Mouse (Mus musculus): Measurements from ENCODE around the gene Olfr455.

Olfr455 gene

DNA sequence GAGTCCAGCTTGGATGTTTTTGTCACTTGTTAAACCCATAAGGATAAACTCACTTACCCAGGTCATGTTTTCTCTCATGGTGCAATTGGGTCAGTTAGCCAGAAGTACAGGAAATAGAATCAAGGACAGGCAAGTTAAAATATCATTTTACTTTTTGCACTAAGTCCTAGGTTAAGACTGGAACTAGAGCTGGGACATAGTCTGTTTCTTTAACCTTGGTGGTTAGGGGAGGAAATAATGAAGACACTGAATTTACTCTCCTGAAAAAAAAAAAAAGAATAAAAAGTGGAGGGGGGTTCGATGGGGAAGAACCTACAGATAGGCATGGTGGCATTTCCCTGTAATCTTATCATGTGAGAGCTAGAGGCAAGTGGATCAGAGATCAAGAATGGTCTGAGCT lies 60.3 kb downstream of the Olfr455 start, which contains the start of gene Olfr456:
TSS of gene Olfr456 (minus strand) at position 101 of the 400 bp plus-strand sequence.
- no peak for DNase-seq (ENCODE audit: low spot score)

Data from urinary bladder, postnatal 14 days (tissue).